Mouse (Mus musculus): ENCODE measurements around the gene Erp27. TPM values are rescaled to one million over a fixed set of nuclear protein-coding genes. Genes with fewer than 3 reads are reported as not detected.

The Erp27 gene
- polyA plus RNA-seq, 1 experiment, result 0.05 TPM

DNA sequence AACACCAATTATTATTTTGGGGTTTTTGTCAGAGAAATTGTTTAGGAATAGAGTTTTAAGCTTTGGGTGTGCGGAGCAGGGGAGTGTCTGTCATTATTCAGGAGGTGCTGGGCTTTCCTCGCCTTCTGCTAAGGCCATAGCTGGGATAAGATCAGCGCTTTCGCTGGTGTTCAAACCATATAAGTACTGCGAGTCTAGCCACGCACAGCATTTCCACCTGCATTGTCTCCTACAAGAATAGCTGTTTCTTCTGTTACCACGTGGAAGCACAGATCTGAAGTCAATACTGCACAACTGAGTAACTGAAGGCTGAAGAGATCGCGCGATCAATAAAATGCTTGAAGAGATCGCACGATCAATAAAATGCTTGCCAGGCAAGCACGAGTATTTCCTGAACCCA lies 9.3 kb upstream of the Erp27 start:
- no peak overlapping the region for H3ac ChIP-seq (ENCODE audit: control insufficient read depth, insufficient read length)
- no peak overlapping the region for H3K4me3 ChIP-seq
- H3K4me2 ChIP-seq (ENCODE audit: low read depth), result no peak overlapping the region
- H3K27me3 ChIP-seq (ENCODE audit: control insufficient read depth, insufficient read depth, insufficient read length), result no peaks in the 10 kb centered on the region
- TF ChIP-seq USF1 (IDR thresholded peaks at IDR 0.05; ENCODE audit: low read depth) (no peak), TCF3 (IDR thresholded peaks at IDR 0.05; ENCODE audit: insufficient read length, low read depth) (no peak)
- no peaks in the 10 kb centered on the region for H3K36me3 ChIP-seq (ENCODE audit: control insufficient read depth, insufficient read depth)
- no peaks in the 10 kb centered on the region for H3K79me2 ChIP-seq (ENCODE audit: control insufficient read depth, insufficient read depth)

DNA sequence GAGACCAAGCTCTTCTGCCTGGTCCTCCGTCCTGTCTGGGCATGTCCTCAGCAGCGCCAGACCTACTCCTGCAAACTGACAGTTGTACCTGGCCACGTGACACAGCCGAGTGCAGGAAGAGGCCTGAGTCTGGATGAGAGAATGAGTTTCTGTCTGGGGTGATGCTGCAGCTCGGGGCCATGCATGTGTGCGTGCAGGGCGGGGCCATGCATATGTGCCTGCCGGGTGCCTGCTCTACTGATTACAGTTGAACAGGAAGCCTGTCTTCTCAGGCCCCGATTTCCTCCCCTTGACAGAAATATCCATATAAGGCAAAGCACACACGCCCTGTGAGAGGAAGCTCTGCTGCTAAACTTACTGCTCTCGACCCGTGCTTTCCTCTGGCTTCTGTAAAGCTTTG lies 8.7 kb upstream of the Erp27 start:
- H3ac ChIP-seq (ENCODE audit: control insufficient read depth, insufficient read length), result no peak overlapping the region
- no peak overlapping the region for H3K4me3 ChIP-seq
- TF ChIP-seq MYOG (IDR thresholded peaks at IDR 0.05; ENCODE audit: control insufficient read depth in 1 of 3, insufficient read depth in 1 of 3, insufficient read length in 2 of 3, low read depth in 2 of 3) (no peak), SRF (IDR thresholded peaks at IDR 0.05; ENCODE audit: control insufficient read depth, insufficient read length, low read depth) (peak; percentile 78)
- no peak overlapping the region for H3K4me2 ChIP-seq (ENCODE audit: low read depth)
- H3K36me3 ChIP-seq (ENCODE audit: control insufficient read depth, insufficient read depth), result no peaks in the 10 kb centered on the region
- H3K79me2 ChIP-seq (ENCODE audit: control insufficient read depth, insufficient read depth), result no peaks in the 10 kb centered on the region
- no peaks in the 10 kb centered on the region for H3K27me3 ChIP-seq (ENCODE audit: control insufficient read depth, insufficient read depth, insufficient read length)

DNA sequence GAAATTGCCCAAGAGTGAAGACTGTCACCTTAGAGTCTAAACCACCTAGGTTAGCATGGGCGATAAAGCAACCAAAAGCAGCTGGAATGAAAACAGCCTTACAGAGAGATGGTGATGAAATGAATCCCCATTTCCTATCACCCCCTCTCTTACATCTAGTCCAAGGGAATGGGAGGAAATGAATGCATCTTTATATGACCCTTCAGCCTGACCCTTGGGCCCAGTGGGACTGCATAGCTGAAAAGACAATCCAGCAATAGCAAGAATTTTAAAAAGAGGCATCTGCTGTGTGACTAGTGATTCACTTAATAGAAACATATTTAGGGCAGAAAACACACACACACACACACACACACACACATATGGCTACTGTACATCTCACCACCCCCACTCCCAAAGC lies 5.6 kb upstream of the Erp27 start:
- Histone ChIP-seq H3K79me2 (ENCODE audit: control insufficient read depth, insufficient read depth) (no peaks in the 10 kb centered on the region), H3K36me3 (ENCODE audit: control insufficient read depth, insufficient read depth) (no peaks in the 10 kb centered on the region), H3K27me3 (ENCODE audit: control insufficient read depth, insufficient read depth, insufficient read length) (no peaks in the 10 kb centered on the region), H3ac (ENCODE audit: control insufficient read depth, insufficient read length) (no peak overlapping the region), H3K4me2 (ENCODE audit: low read depth) (no peak overlapping the region), H3K4me3 (no peak overlapping the region)
- TF ChIP-seq USF1 (IDR thresholded peaks at IDR 0.05; ENCODE audit: low read depth) (no peak), POLR2AphosphoS2 (IDR thresholded peaks at IDR 0.05; ENCODE audit: insufficient read length, low read depth) (no peak), TCF3 (IDR thresholded peaks at IDR 0.05; ENCODE audit: insufficient read length, low read depth) (no peak), MYOD1 (IDR thresholded peaks at IDR 0.05; ENCODE audit: control insufficient read depth in 1 of 3, insufficient read length in 2 of 3, low read depth in 2 of 3) (no peak), REST (IDR thresholded peaks at IDR 0.05; ENCODE audit: insufficient read depth, insufficient read length) (no peak), E2F4 (IDR thresholded peaks at IDR 0.05; ENCODE audit: insufficient read depth) (no peak), TCF12 (IDR thresholded peaks at IDR 0.05; ENCODE audit: insufficient read depth, poor library complexity, severe bottlenecking) (no peak), POLR2A (IDR thresholded peaks at IDR 0.05; ENCODE audit: insufficient read length, low read depth) (no peak), SRF (IDR thresholded peaks at IDR 0.05; ENCODE audit: control insufficient read depth, insufficient read length, low read depth) (no peak), CEBPB (IDR thresholded peaks at IDR 0.05; ENCODE audit: insufficient read depth, poor library complexity, severe bottlenecking) (no peak)

DNA sequence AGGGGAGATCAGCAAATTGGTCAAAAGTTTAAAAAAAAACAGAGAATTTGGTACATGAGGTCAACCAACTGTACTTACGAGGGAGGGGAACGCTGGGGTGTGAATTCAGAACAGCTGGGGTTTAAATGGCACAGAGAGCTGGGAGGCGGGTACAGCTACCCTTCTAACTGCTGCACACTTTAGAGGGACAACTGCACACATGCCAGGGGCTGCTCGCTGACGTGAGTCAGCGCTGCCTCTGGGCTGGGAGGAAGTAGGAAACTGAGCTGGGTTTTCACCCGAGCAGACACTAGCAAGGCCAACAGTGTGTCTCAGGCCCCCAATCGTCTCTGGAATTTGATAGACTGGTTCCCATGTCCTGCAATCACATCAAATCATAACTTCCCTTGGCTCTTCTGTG lies 3.1 kb upstream of the Erp27 start:
- Histone ChIP-seq H3K27me3 (ENCODE audit: control insufficient read depth, insufficient read depth, insufficient read length) (no peaks in the 10 kb centered on the region), H3K36me3 (ENCODE audit: control insufficient read depth, insufficient read depth) (no peaks in the 10 kb centered on the region), H3ac (ENCODE audit: control insufficient read depth, insufficient read length) (no peak overlapping the region), H3K4me2 (ENCODE audit: low read depth) (peak overlapping the region; percentile 14), H3K4me3 (no peak overlapping the region), H3K79me2 (ENCODE audit: control insufficient read depth, insufficient read depth) (no peaks in the 10 kb centered on the region)
- TF ChIP-seq REST (IDR thresholded peaks at IDR 0.05; ENCODE audit: insufficient read depth, insufficient read length) (no peak), TCF3 (IDR thresholded peaks at IDR 0.05; ENCODE audit: insufficient read length, low read depth) (peak; percentile 40), MYOG (IDR thresholded peaks at IDR 0.05; ENCODE audit: control insufficient read depth in 1 of 3, insufficient read depth in 1 of 3, insufficient read length in 2 of 3, low read depth in 2 of 3) (peak; percentile 34 to 96 (median 86)), CEBPB (IDR thresholded peaks at IDR 0.05; ENCODE audit: insufficient read depth, poor library complexity, severe bottlenecking) (no peak), POLR2A (IDR thresholded peaks at IDR 0.05; ENCODE audit: insufficient read length, low read depth) (no peak), MAX (IDR thresholded peaks at IDR 0.05; ENCODE audit: low read depth) (no peak), USF1 (IDR thresholded peaks at IDR 0.05; ENCODE audit: low read depth) (no peak), E2F4 (IDR thresholded peaks at IDR 0.05; ENCODE audit: insufficient read depth) (no peak), SRF (IDR thresholded peaks at IDR 0.05; ENCODE audit: control insufficient read depth, insufficient read length, low read depth) (no peak), MYOD1 (IDR thresholded peaks at IDR 0.05; ENCODE audit: control insufficient read depth in 1 of 3, insufficient read length in 2 of 3, low read depth in 2 of 3) (peak in 2 of 3 experiments; percentile 89 to 93), POLR2AphosphoS2 (IDR thresholded peaks at IDR 0.05; ENCODE audit: insufficient read length, low read depth) (no peak)

DNA sequence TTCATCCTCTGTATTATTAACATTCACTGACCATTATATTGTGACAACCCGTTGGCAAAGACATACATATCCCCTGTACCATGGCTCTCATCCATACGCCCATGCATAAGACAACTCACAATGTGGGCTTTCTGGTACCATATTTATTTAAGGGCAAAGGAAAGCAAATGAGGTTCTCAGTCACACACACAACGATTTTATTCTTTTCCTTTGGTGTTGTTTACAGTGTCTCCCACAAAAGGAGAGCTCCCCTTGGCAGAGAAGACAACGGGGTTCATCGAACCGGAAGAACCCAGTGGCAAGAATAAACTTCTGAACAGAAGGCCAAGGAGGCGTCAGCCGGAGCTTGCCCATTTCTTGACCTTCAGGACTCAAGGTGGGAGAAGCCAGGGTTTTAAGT lies 1.6 kb upstream of the Erp27 start, which contains the start of gene Pde6h:
Pde6h (plus strand) TSS at position 301 of the 400 bp plus-strand sequence.
- no peaks in the 10 kb centered on the region for H3K79me2 ChIP-seq (ENCODE audit: control insufficient read depth, insufficient read depth)
- H3K4me3 ChIP-seq, result no peak within 1 kb of the TSS
- H3K4me2 ChIP-seq (ENCODE audit: low read depth), result peak within 1 kb of the TSS; percentile 14
- no peaks in the 10 kb centered on the region for H3K36me3 ChIP-seq (ENCODE audit: control insufficient read depth, insufficient read depth)
- H3K27me3 ChIP-seq (ENCODE audit: control insufficient read depth, insufficient read depth, insufficient read length), result no peaks in the 10 kb centered on the region
- no peak within 1 kb of the TSS for H3ac ChIP-seq (ENCODE audit: control insufficient read depth, insufficient read length)
- TF ChIP-seq MYOD1 (IDR thresholded peaks at IDR 0.05; ENCODE audit: control insufficient read depth in 1 of 3, insufficient read length in 2 of 3, low read depth in 2 of 3), result no peak
- no peak for TF ChIP-seq POLR2AphosphoS2 (IDR thresholded peaks at IDR 0.05; ENCODE audit: insufficient read length, low read depth)
- no peak for TF ChIP-seq TCF3 (IDR thresholded peaks at IDR 0.05; ENCODE audit: insufficient read length, low read depth)
- no peak for TF ChIP-seq SRF (IDR thresholded peaks at IDR 0.05; ENCODE audit: control insufficient read depth, insufficient read length, low read depth)
- TF ChIP-seq E2F4 (IDR thresholded peaks at IDR 0.05; ENCODE audit: insufficient read depth), result no peak

All from myocyte (in vitro differentiated cells).